18 mouse cellular contexts compared by ENCODE assay signal in the genomic region with DNA sequence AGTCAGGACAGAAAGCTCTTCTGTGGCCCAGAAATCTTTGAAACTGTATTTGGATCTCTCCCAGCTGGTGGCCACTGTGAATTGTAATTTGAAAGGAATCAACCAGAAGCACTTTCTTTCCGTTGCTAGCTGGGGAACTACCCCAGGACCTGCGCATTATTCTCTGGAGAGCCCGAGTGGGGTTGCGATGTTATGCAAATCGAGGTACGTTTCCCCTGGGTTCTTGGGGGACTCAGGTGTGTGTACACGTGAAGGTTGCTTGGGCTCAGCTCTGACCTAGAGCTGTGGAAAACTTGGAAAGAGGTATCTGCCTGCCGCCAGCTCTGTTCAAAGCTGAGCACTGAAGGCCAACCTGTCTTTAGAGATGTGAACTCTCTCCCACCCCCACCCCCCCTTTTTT. TPM values are rescaled to one million over a fixed set of nuclear protein-coding genes. Genes with fewer than 3 reads are reported as not detected.
DNase-seq lines count a peak whose midpoint lies in the region; ATAC-seq lines count a peak whose summit lies in the region.
"Had no signal": no experiment of that assay in that cellular context is flagged by ENCODE, and none has a peak within 500 bp of the region (broad histone marks: within the 10 kb centered on the region; RNA-seq: fewer than 3 reads in every experiment).

No protein-coding gene starts in this region.

- WGBS in heart, embryonic 14.5 days: 51% methylated on average over 8 of the region's 8 CpGs
- WGBS in kidney, embryonic 16.5 days: 57% methylated on average over 8 of the region's 8 CpGs
- WGBS in kidney, embryonic 14.5 days: 56% methylated on average over 8 of the region's 8 CpGs

- no peaks in the 10 kb centered on the region for H3K27me3 ChIP-seq in heart, embryonic 14.5 days (ENCODE audit: control insufficient read depth, insufficient read depth, low read length)
- H3K27me3 ChIP-seq in kidney, embryonic 16.5 days (ENCODE audit: insufficient read depth, low read length): no peaks in the 10 kb centered on the region
- no peaks in the 10 kb centered on the region for H3K27me3 ChIP-seq in kidney, embryonic 14.5 days (ENCODE audit: control insufficient read depth, insufficient read depth, low read length)
- no peaks in the 10 kb centered on the region for H3K27me3 ChIP-seq in megakaryocyte, embryonic 14.5 days (replicated peaks)
- H3K27me3 ChIP-seq: embryonic facial prominence, embryonic 15.5 days; hindbrain, embryonic 15.5 days; liver, embryonic 15.5 days; Patski had no signal

- H3K36me3 ChIP-seq in heart, embryonic 14.5 days (ENCODE audit: control insufficient read depth, insufficient read depth, low read length): no peaks in the 10 kb centered on the region
- H3K36me3 ChIP-seq in kidney, embryonic 16.5 days (ENCODE audit: insufficient read depth, low read length): no peaks in the 10 kb centered on the region
- no peaks in the 10 kb centered on the region for H3K36me3 ChIP-seq in kidney, embryonic 14.5 days (ENCODE audit: control insufficient read depth, insufficient read depth, low read length)
- H3K36me3 ChIP-seq in megakaryocyte, embryonic 14.5 days (replicated peaks; ENCODE audit: low read length): peaks cover 59% of the 10 kb centered on the region
- H3K36me3 ChIP-seq: embryonic facial prominence, embryonic 15.5 days; forebrain, embryonic 12.5 days; hindbrain, embryonic 15.5 days; liver, embryonic 15.5 days had no signal

- H3K9ac ChIP-seq in heart, embryonic 14.5 days (ENCODE audit: low read length): no peak overlapping the region
- no peak overlapping the region for H3K9ac ChIP-seq in kidney, embryonic 16.5 days (replicated peaks; ENCODE audit: low read length)
- no peak overlapping the region for H3K9ac ChIP-seq in kidney, embryonic 14.5 days (ENCODE audit: low read depth, low read length)
- H3K9ac ChIP-seq: embryonic facial prominence, embryonic 15.5 days; forebrain, embryonic 12.5 days; hindbrain, embryonic 15.5 days; liver, embryonic 15.5 days had no signal

- H3K4me1 ChIP-seq in heart, embryonic 14.5 days (ENCODE audit: control insufficient read depth in 2 of 2, insufficient read depth in 2 of 2, low read length in 2 of 2): peaks cover 9 to 26% of the 10 kb centered on the region in 2 experiments; a peak in 3 of 4 replicates
- H3K4me1 ChIP-seq in kidney, embryonic 16.5 days (ENCODE audit: insufficient read depth, low read length): peaks cover 7% of the 10 kb centered on the region
- H3K4me1 ChIP-seq in kidney, embryonic 14.5 days (ENCODE audit: control insufficient read depth, insufficient read depth, low read length): peaks cover 5% of the 10 kb centered on the region; the same call in 1 of the 2 replicates
- H3K4me1 ChIP-seq in megakaryocyte, embryonic 14.5 days: peaks cover 54% of the 10 kb centered on the region

- H3K9me3 ChIP-seq in heart, embryonic 14.5 days (ENCODE audit: control insufficient read depth, low read length): no peaks in the 10 kb centered on the region
- peaks cover 3% of the 10 kb centered on the region; the same call in 1 of the 2 replicates for H3K9me3 ChIP-seq in kidney, embryonic 16.5 days (ENCODE audit: low read length)
- H3K9me3 ChIP-seq in kidney, embryonic 14.5 days (ENCODE audit: control insufficient read depth, low read length): no peaks in the 10 kb centered on the region
- H3K9me3 ChIP-seq in megakaryocyte, embryonic 14.5 days: peaks cover 6% of the 10 kb centered on the region; the same call in 1 of the 2 replicates
- H3K9me3 ChIP-seq: embryonic facial prominence, embryonic 15.5 days; forebrain, embryonic 12.5 days; hindbrain, embryonic 15.5 days; liver, embryonic 15.5 days had no signal

- ATAC-seq in heart, embryonic 14.5 days (ENCODE audit: insufficient number of reproducible peaks, insufficient read depth, low FRiP score, low read depth): no peak
- ATAC-seq in kidney, embryonic 16.5 days (ENCODE audit: low FRiP score, low TSS enrichment): no peak
- no peak for ATAC-seq in kidney, embryonic 14.5 days (ENCODE audit: low FRiP score, low TSS enrichment)
- no peak for ATAC-seq in megakaryocyte, adult 5-6 weeks (ENCODE audit: poor library complexity, severe bottlenecking)
- ATAC-seq: midbrain, embryonic 16.5 days; Patski had no signal

- H3K4me2 ChIP-seq in heart, embryonic 14.5 days (ENCODE audit: low read length): peak overlapping the region; percentile 13; the same call in 1 of the 2 replicates
- H3K4me2 ChIP-seq in kidney, embryonic 16.5 days (replicated peaks; ENCODE audit: low read depth, low read length): peak overlapping the region; percentile 26; the same call in 1 of the 2 replicates
- H3K4me2 ChIP-seq in kidney, embryonic 14.5 days (replicated peaks; ENCODE audit: low read depth, low read length): no peak overlapping the region
- H3K4me2 ChIP-seq: forebrain, embryonic 12.5 days had no signal

- no peak for DNase-seq in heart, postnatal 4 days
- DNase-seq in frontal cortex, postnatal 36 days (ENCODE audit: low spot score in 2 of 2): no peak
- DNase-seq: left cerebral cortex, postnatal 4 days; thymus, postnatal 14 days had no signal

- no peak overlapping the region for H3K4me3 ChIP-seq in heart, embryonic 14.5 days (ENCODE audit: control insufficient read depth in 1 of 2, insufficient read depth in 1 of 2, low read depth in 1 of 2, low read length in 2 of 2)
- no peak overlapping the region for H3K4me3 ChIP-seq in kidney, embryonic 16.5 days (ENCODE audit: low read length)
- no peak overlapping the region for H3K4me3 ChIP-seq in kidney, embryonic 14.5 days (ENCODE audit: low read length)
- H3K4me3 ChIP-seq in megakaryocyte, embryonic 14.5 days (replicated peaks): peak overlapping the region; percentile 17
- H3K4me3 ChIP-seq: embryonic facial prominence, embryonic 15.5 days; forebrain, embryonic 12.5 days; liver, embryonic 15.5 days had no signal

- H3K27ac ChIP-seq in heart, embryonic 14.5 days (replicated peaks in 1 of 2; ENCODE audit: control insufficient read depth in 1 of 2, insufficient read depth in 1 of 2, low read depth in 2 of 2, low read length in 2 of 2): no peak overlapping the region
- H3K27ac ChIP-seq in kidney, embryonic 16.5 days (ENCODE audit: low read length): no peak overlapping the region
- no peak overlapping the region for H3K27ac ChIP-seq in kidney, embryonic 14.5 days (ENCODE audit: low read depth, low read length)
- H3K27ac ChIP-seq: embryonic facial prominence, embryonic 15.5 days; forebrain, embryonic 12.5 days; hindbrain, embryonic 15.5 days; liver, embryonic 15.5 days; stomach, postnatal 0 days had no signal

RNA-seq across cellular contexts. Expression of a gene that starts 0.6 kb away (rescaled TPM):
- 12.5 and 14.1 TPM in 2 replicates for polyA plus RNA-seq in heart, embryonic 14.5 days (2014; fragmentation: Nextera tagmentation; extraction: Ambion mirVana)
- total RNA-seq in heart, postnatal 4 days (2021): 10 to 100 TPM; 12.0 to 14.6 TPM
- polyA plus RNA-seq in kidney, embryonic 16.5 days (2015; fragmentation: Nextera tagmentation; extraction: Ambion mirVana): 19.2 and 21.1 TPM in 2 replicates
- polyA plus RNA-seq in kidney, embryonic 14.5 days (2014; fragmentation: Nextera tagmentation; extraction: Ambion mirVana): 11.1 and 12.1 TPM in 2 replicates
- polyA plus RNA-seq in megakaryocyte, embryonic 14.5 days (2012; ENCODE audit: insufficient read depth, low replicate concordance): 82.1 and 91.3 TPM in 2 replicates
- 9.2 and 10.1 TPM in 2 replicates for total RNA-seq in megakaryocyte, adult 5-6 weeks (2015)
- 11.1 and 14.1 TPM in 2 replicates for total RNA-seq in megakaryocyte, adult 5-6 weeks (2017)

RNA-seq across cellular contexts. Expression of a gene that starts 21.6 kb away (rescaled TPM):
- 2.2 and 2.4 TPM in 2 replicates for polyA plus RNA-seq in heart, embryonic 14.5 days (2014; fragmentation: Nextera tagmentation; extraction: Ambion mirVana)
- total RNA-seq in heart, postnatal 4 days (2021): 10 to 100 TPM; 70.0 to 73.7 TPM
- polyA plus RNA-seq in kidney, embryonic 16.5 days (2015; fragmentation: Nextera tagmentation; extraction: Ambion mirVana): 1.8 and 2.9 TPM in 2 replicates
- polyA plus RNA-seq in kidney, embryonic 14.5 days (2014; fragmentation: Nextera tagmentation; extraction: Ambion mirVana): 2.5 and 3.0 TPM in 2 replicates
- polyA plus RNA-seq in megakaryocyte, embryonic 14.5 days (2012; ENCODE audit: insufficient read depth, low replicate concordance): 37.4 and 85.0 TPM in 2 replicates
- 0.09 and 0.11 TPM in 2 replicates for total RNA-seq in megakaryocyte, adult 5-6 weeks (2015)
- total RNA-seq in megakaryocyte, adult 5-6 weeks (2017): not detected in 2 replicates

RNA-seq across cellular contexts. Expression of a gene that starts 24.1 kb away (rescaled TPM):
- 0.41 and 0.42 TPM in 2 replicates for polyA plus RNA-seq in heart, embryonic 14.5 days (2014; fragmentation: Nextera tagmentation; extraction: Ambion mirVana)
- under 1 TPM; 0.10 to 0.34 TPM for total RNA-seq in heart, postnatal 4 days (2021)
- polyA plus RNA-seq in kidney, embryonic 16.5 days (2015; fragmentation: Nextera tagmentation; extraction: Ambion mirVana): 0.92 and 1.1 TPM in 2 replicates
- polyA plus RNA-seq in kidney, embryonic 14.5 days (2014; fragmentation: Nextera tagmentation; extraction: Ambion mirVana): 0.34 and 0.37 TPM in 2 replicates
- not detected in 2 replicates for polyA plus RNA-seq in megakaryocyte, embryonic 14.5 days (2012; ENCODE audit: insufficient read depth, low replicate concordance)
- not detected in 2 replicates for total RNA-seq in megakaryocyte, adult 5-6 weeks (2015)
- not detected in 2 replicates for total RNA-seq in megakaryocyte, adult 5-6 weeks (2017)
- total RNA-seq: megakaryocyte progenitor cell, adult 5-6 weeks had no signal

RNA-seq across cellular contexts. Expression of a gene that starts 48.1 kb away (rescaled TPM):
- 68.9 and 75.0 TPM in 2 replicates for polyA plus RNA-seq in heart, embryonic 14.5 days (2014; fragmentation: Nextera tagmentation; extraction: Ambion mirVana)
- total RNA-seq in heart, postnatal 4 days (2021): 10 to 100 TPM; 68.2 to 94.0 TPM
- polyA plus RNA-seq in kidney, embryonic 16.5 days (2015; fragmentation: Nextera tagmentation; extraction: Ambion mirVana): 57.6 and 64.3 TPM in 2 replicates
- 51.7 and 57.7 TPM in 2 replicates for polyA plus RNA-seq in kidney, embryonic 14.5 days (2014; fragmentation: Nextera tagmentation; extraction: Ambion mirVana)
- 27.6 and 63.0 TPM in 2 replicates for polyA plus RNA-seq in megakaryocyte, embryonic 14.5 days (2012; ENCODE audit: insufficient read depth, low replicate concordance)
- 68.2 and 74.9 TPM in 2 replicates for total RNA-seq in megakaryocyte, adult 5-6 weeks (2015)
- 28.6 and 29.3 TPM in 2 replicates for total RNA-seq in megakaryocyte, adult 5-6 weeks (2017)

RNA-seq across cellular contexts. Expression of a gene that starts 48.3 kb away (rescaled TPM):
- 0.53 and 0.59 TPM in 2 replicates for polyA plus RNA-seq in heart, embryonic 14.5 days (2014; fragmentation: Nextera tagmentation; extraction: Ambion mirVana)
- total RNA-seq in heart, postnatal 4 days (2021): 10 to 100 TPM in 1 of 2 experiments, 1 to 10 TPM in 1; 2.1 to 11.6 TPM
- 0.33 TPM in 1 of 2 replicates, not detected in the other for polyA plus RNA-seq in kidney, embryonic 16.5 days (2015; fragmentation: Nextera tagmentation; extraction: Ambion mirVana)
- not detected in 2 replicates for polyA plus RNA-seq in kidney, embryonic 14.5 days (2014; fragmentation: Nextera tagmentation; extraction: Ambion mirVana)
- 0.13 and 0.50 TPM in 2 replicates for polyA plus RNA-seq in megakaryocyte, embryonic 14.5 days (2012; ENCODE audit: insufficient read depth, low replicate concordance)
- total RNA-seq in megakaryocyte, adult 5-6 weeks (2015): not detected in 2 replicates
- 0.26 and 0.45 TPM in 2 replicates for total RNA-seq in megakaryocyte, adult 5-6 weeks (2017)
- total RNA-seq: layer of hippocampus, postnatal 25 days had no signal
- polyA plus RNA-seq: embryonic facial prominence, embryonic 15.5 days; forebrain, embryonic 12.5 days; hindbrain, embryonic 15.5 days; liver, embryonic 15.5 days; midbrain, embryonic 16.5 days; Patski; stomach, postnatal 0 days had no signal
